Mouse (Mus musculus) testis, adult 2 months (tissue): ENCODE measurements around the gene Zfp113.

Experiments used
- CTCF ChIP-seq: fragments of 200-500 bp; IDR thresholded peaks from 2 replicates; pipeline ENCODE4 v1.5.1; 2012; ENCODE audit warnings: low read depth, mild to moderate bottlenecking, inconsistent platforms, low read length, moderate library complexity; ENCODE audit not compliant: control insufficient read depth, insufficient read depth, insufficient replicate concordance
- POLR2A ChIP-seq: fragments of 200-500 bp; IDR thresholded peaks from 2 replicates; pipeline ENCODE4 v1.6.1; 2012; ENCODE audit warnings: low read depth, mild to moderate bottlenecking, inconsistent platforms, low read length, moderate library complexity; ENCODE audit not compliant: control insufficient read depth

GRCm38 (mm10) chr5:138163610-138164009 lies 8.1 kb upstream of the Zfp113 start:
- TF ChIP-seq CTCF, result no peak
- TF ChIP-seq POLR2A, result no peak
